Mouse (Mus musculus) cerebellum, adult 2 months (tissue): ENCODE results near the gene Cyp4f39.

Experiments used
- CTCF ChIP-seq: fragments of 200-500 bp; IDR thresholded peaks from 2 replicates; pipeline ENCODE4 v1.5.1; 2011; ENCODE audit warnings: low read depth, mild to moderate bottlenecking, control low read depth, low read length, moderate library complexity, borderline replicate concordance; ENCODE audit not compliant: insufficient read depth
- POLR2A ChIP-seq: fragments of 200-500 bp; IDR thresholded peaks from 2 replicates; pipeline ENCODE4 v1.6.1; 2011; ENCODE audit warnings: low read length, control low read depth, borderline replicate concordance; ENCODE audit not compliant: insufficient read depth

GRCm38 (mm10) chr17:32536867-32537250 lies 84.3 kb downstream of the Cyp4f39 start:
- TF ChIP-seq CTCF (no peak), POLR2A (no peak)
